Mouse (Mus musculus) B cell, adult 2 months (primary cell): ENCODE data around the gene Arhgap25.

Experiments
- DNase-seq, 2 experiments: peaks; one replicate each; pipeline ENCODE4 v3.0.0; 2022

Gene Arhgap25

GRCm38 (mm10) chr6:87443253-87443652 is 89.8 kb downstream of the Arhgap25 start:
- DNase-seq: no peak

DNA sequence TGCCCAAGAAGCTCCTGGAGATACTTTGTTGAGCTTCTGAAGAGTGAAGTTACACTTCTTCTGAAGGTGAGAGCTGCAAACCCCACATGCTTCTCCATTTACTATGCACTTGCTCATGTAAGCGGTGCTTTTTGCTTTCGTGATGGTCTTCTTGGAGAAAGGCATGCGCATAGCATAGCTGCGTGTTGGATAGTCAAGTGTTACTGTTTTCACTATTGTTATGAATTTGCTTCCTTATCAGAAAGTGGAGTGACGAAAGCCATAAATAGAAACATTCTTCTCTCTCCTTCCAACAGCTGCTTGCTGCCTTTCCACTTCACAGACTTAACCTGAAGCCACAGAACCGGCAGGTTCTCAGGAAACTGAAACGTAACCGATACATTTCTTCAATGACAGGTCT is 96.3 kb downstream of the Arhgap25 start:
- no peak for DNase-seq

DNA sequence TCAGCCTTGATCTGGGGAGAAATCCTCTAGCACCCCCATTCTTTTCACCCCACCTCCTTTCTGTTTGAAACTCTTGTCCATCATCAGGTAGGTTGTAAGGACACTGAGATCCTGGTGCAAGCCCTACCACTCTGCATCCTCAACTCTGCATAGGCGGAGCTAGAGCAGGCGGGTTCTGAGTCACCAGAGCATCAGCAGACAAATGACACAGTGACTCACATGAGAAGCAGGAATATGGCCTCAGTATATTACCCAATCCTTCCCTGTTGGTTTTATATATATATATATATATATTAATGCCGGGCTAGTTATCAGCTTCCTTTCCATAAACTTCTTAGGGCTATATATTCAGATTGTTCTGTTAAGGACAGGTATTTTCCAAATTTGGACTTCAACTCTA is 97.3 kb downstream of the Arhgap25 start:
- no peak for DNase-seq

DNA sequence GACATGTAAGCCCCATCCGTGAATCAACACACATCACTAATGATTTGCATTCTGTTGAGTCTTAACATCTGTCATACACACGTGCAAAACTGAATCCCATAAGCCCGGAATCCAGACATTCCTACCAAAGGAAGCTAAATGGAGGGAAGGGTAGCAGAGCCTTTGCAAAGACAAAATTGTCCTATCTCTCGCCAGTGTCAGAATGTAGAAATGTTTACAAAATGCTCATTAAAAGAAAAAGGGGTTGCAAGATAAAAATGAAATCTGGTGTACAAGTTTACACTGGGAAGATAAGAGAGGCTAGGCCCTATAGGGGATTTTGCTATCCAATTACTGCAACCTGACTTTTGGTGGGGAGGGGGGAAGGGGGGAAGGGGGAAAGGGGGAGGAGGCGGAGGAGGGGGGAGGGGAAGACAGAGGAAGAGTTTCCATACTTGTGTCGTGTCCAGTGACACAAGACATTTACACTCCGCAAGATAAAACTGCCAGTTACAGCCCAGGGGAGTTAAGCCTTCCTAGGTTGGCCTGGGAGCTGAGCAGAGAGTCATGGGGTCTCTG is 104.5 kb downstream of the Arhgap25 start, which contains the start of gene Bmp10:
TSS of gene Bmp10 (plus strand) at position 508 of the 558 bp plus-strand sequence.
- DNase-seq: no peak

DNA sequence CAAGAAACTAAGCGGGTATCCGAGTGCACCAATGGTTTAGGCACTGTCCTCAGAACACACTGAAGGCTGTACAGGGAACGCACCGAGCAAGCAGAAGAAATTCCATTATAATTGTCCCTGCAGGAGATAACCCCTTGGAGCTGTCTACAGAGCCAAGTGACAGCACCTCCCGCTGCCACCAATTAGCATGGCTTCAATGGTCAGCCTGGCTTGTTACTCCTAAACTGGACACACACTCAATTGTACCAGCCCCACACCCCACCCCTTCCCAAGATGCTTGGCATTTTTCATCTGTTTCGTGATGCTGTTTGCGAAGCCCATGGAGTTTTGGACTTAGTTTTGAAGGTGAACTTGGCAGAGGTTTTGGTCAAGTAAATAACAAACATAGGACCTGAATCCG is 105.4 kb downstream of the Arhgap25 start:
- no peak for DNase-seq

DNA sequence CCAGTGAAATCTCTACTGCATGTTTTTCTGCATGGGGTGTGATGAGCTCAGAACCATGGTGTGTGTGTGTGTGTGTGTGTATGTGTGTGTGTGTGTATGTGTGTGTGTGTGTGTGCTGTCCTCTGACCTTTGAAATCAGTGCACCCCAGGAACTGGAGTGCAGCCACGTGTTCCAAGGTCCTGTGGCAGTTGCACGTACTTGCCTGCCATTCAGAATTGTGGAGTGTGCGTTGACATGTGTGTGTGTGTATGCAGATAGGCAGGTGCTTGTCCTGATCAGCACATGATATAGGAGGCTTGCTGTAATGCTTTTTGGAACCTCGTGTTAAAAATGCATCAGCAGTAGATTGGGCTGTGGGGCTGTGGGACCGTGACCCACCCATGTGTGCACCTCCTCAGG is 106.1 kb downstream of the Arhgap25 start:
- DNase-seq: no peak

GRCm38 (mm10) chr6:87424037-87424816 is 108.8 kb downstream of the Arhgap25 start:
- no peak for DNase-seq

DNA sequence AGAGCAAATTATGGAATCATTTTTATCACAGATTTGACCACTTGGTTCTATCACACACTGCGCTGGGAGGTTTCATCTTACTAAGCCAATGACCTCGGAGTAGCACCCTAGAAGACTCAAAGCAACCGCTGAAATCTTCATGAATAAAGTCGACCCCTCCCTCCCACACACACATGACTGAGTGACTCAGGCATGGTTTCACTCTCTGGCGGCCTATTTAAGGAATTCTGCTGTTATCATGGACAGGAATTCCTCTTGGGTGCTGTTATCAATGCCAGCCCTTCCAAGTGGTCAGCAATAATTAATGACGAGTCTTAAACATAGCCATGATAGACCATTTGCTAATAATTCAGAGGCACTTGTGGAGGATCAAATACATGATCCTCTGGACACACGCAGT is 110.8 kb downstream of the Arhgap25 start:
- DNase-seq: no peak

- DNase-seq: no peak
Observed at GRCm38 (mm10) chr6:87412011-87412410, 121.0 kb downstream of the Arhgap25 start.
